Mouse (Mus musculus) limb, embryonic 15.5 days (tissue): Measurements from ENCODE around the gene Tex13c1. TPM values are rescaled to one million over a fixed set of nuclear protein-coding genes. Genes with fewer than 3 reads are reported as not detected.

Experiments used
- ATAC-seq: fragments of 200-750 bp; cut with Nextera tagmentation; 2 replicates; pipeline ENCODE4 v1.8.0; 2017; ENCODE audit warnings: low read depth, moderate TSS enrichment; ENCODE audit not compliant: insufficient number of reproducible peaks, low FRiP score, low TSS enrichment
- H3K27ac ChIP-seq: fragments of 300-500 bp; sonication (generic); 2 replicates; pipeline ENCODE4 v1.5.1; 2015; ENCODE audit warnings: moderate library complexity, mild to moderate bottlenecking, inconsistent platforms
- H3K27me3 ChIP-seq: fragments of 300-500 bp; sonication (generic); 2 replicates; pipeline ENCODE4 v1.6.1; 2015; ENCODE audit warnings: inconsistent platforms
- H3K36me3 ChIP-seq: fragments of 300-500 bp; sonication (generic); 2 replicates; pipeline ENCODE4 v1.6.1; 2015; ENCODE audit warnings: inconsistent platforms
- H3K4me1 ChIP-seq: fragments of 300-500 bp; sonication (generic); 2 replicates; pipeline ENCODE4 v1.6.1; 2015; ENCODE audit warnings: inconsistent platforms
- H3K4me2 ChIP-seq: fragments of 300-500 bp; sonication (generic); 2 replicates; pipeline ENCODE4 v1.6.1; 2015; ENCODE audit warnings: mild to moderate bottlenecking, inconsistent platforms
- H3K4me3 ChIP-seq: fragments of 300-500 bp; sonication (generic); 2 replicates; pipeline ENCODE4 v1.5.1; 2015; ENCODE audit warnings: mild to moderate bottlenecking, inconsistent platforms
- H3K9ac ChIP-seq: fragments of 300-500 bp; sonication (generic); 2 replicates; pipeline ENCODE4 v1.6.1; 2015; ENCODE audit warnings: inconsistent platforms
- H3K9me3 ChIP-seq: fragments of 300-500 bp; sonication (generic); 2 replicates; pipeline ENCODE4 v1.6.1; 2016; ENCODE audit warnings: inconsistent platforms
- WGBS: fragments of 180-500 bp; shearing (Covaris S2); methylation state at CpG from one replicate; pipeline ENCODE4 v1.1.7; 2015; 5-methylcytosine and 5-hydroxymethylcytosine counted together
- polyA plus RNA-seq: library from polyadenylated mRNA; unstranded; fragments of >200 nt; fragmentation: Nextera tagmentation; extraction: Ambion mirVana; gene quantifications from 2 replicates; pipeline ENCODE4 v1.2.1, GENCODE M21; 2015

Gene Tex13c1
- not detected in 2 replicates for polyA plus RNA-seq

- no peak for ATAC-seq
- Histone ChIP-seq H3K4me2 (no peak within 1 kb of the TSS), H3K9ac (no peak within 1 kb of the TSS), H3K27me3 (no peaks in the 10 kb centered on the region), H3K4me1 (no peaks in the 10 kb centered on the region), H3K4me3 (no peak within 1 kb of the TSS), H3K9me3 (no peaks in the 10 kb centered on the region; the same call in 1 of the 2 replicates), H3K36me3 (no peaks in the 10 kb centered on the region), H3K27ac (no peak within 1 kb of the TSS)
- 80% methylated on average over 3 of the region's 3 CpGs for WGBS
These were observed at the start of gene Tex13c1 for GRCm38 (mm10) chrX:43590860-43591259. Gene Tex13c1, plus strand, starts transcription at chrX:43591160.

Other genes starting within 250 kb of the Tex13c1 start
- gene Tenm1, start 162.0 kb upstream of the Tex13c1 start, polyA plus RNA-seq = 5.4 and 6.1 TPM in 2 replicates